Mouse (Mus musculus) 3T3-L1 (cell line): ENCODE measurements around the gene Tmem38b.
"Not testable (repeated sequence)": the region's sequence is repeated elsewhere in the genome, so short reads cannot be mapped to it uniquely, and the experiment has no call there.

Experiments used
- DNase-seq: peaks from one replicate; pipeline ENCODE4 v3.0.0-alpha.2; 2015; ENCODE audit warnings: low read depth, low spot score

Tmem38b gene

GRCm38 (mm10) chr4:53825821-53826605 is at the start of gene Tmem38b:
Tmem38b (plus strand) TSS chr4:53826045.
- peak; percentile 68 for DNase-seq

DNA sequence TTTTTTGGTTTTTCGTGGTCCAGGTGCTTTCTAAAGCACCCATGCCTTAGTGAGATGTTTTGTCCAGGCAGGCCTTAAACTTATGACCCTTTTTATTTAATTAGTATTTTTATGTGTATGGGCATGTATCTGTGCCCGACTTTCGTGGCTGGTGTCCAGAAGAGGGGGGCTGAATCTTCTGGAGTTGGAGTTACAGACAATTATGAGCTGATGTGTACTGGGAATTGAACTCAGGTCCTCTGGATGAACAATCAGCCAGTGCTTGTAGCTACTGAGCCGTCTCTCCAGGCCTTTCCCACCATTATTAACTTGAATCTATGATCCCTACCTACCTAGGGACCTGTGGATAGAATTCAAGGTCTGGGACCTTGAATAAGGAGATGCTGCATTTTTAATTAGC is 44.4 kb upstream of the Tmem38b start:
- no peak for DNase-seq

DNA sequence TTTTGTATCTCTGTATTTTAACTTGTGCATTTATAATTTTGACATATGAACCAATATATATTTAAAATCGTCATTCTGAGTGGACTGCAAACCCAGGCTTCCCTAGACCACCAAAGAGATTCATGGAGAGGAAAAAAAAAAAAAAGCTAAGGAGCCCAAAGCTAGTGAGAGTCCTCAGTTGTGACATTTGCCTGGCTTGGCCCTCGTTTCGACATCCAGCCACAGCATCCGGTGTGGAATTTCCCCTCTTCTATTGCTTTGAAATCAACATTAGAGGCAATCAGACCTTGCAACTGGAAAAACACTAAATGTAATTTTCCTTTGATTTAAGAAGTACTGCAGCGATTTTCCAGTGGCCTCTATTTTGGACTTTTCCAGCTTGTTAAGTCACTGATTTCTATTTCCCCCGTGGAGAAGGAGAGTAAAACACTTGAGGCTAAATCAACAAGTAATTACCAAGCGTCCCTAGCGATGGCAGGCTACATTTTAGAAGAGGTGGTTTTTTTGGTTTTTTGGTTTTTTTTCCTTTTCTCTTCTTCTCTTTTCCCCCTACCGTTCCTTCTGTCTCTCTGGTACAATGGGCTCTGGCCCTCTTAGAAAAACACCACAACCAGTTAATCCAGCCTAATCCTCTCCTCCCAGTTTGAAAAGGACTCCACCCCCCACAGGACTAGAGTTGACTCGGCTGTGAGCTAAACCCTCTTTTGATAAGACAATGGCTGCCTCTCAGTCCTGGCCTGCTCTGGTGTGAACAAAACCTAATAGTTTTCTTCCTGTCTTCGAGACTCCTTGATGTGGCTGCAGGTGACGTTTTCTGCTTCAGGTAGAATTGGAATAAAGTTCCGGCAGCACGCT is 43.4 kb upstream of the Tmem38b start:
- no peak for DNase-seq

DNA sequence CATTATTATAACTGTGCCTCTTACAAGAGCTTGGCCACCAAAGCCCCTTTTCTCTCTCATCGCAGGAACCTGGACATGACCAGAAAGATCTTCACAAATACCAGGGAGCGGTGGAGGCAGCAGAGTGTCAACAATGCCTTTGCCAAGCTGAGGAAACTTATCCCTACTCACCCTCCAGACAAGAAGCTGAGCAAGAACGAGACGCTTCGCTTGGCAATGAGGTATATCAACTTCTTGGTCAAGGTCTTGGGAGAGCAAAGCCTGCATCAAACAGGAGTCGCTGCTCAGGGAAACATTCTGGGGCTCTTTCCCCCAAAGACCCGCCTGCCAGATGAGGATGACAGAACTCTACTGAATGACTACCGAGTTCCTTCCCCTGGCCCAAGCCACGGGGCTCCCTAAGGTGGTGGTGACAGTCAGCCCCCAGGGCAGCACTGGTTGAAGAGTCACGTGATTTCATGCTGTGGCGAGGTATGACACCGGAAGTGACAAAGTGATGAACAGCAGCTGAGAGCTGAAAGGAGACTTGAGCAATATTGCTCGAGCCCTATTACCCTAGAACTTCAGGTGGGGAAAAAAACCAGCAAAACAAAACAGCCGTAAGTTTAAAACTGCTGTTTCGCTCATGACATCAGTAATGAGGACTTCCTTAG is 40.0 kb upstream of the Tmem38b start:
- no peak for DNase-seq

DNA sequence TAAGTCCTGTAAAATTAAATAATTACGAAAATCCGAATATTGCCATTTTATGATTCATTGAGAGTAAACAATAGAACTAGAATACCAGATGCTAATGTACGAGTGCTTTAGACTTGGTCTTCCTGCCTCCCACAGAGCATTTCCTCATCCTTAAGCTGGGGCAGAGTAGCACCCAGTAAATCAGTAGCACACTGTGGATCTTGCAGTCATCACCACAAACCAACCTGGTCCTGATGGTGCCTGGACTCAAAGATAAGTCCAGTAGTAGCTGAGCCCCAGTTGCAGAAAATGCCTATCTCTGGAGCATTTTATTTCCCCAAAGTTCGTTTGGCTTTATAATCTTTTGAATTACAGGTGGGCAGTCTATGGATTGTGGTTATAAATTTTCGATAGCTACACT is 39.0 kb upstream of the Tmem38b start:
- DNase-seq = no peak

- no peak for DNase-seq
Measured at GRCm38 (mm10) chr4:53789346-53789745, 36.5 kb upstream of the Tmem38b start.

GRCm38 (mm10) chr4:53794257-53794966 is 31.4 kb upstream of the Tmem38b start:
- DNase-seq = no peak

DNA sequence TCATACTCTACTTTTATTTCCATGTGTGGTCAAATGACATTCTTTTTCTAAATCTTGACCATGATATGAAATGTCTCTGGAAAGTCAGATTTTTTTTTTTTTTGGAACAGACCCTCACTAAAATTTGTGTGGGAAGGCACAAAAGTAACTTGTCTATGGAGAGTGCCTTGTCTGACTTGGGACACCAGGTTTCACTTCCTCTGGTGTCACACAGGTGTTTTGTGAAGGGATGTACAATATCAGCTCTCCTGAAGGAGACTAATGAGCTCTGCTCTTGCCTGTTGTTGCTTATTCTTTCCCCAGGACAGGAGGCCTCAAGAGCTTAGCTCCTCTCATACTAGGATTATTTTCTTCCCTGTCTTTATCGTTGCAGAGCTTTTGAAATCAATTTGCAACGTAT is 30.8 kb upstream of the Tmem38b start:
- no peak for DNase-seq

DNA sequence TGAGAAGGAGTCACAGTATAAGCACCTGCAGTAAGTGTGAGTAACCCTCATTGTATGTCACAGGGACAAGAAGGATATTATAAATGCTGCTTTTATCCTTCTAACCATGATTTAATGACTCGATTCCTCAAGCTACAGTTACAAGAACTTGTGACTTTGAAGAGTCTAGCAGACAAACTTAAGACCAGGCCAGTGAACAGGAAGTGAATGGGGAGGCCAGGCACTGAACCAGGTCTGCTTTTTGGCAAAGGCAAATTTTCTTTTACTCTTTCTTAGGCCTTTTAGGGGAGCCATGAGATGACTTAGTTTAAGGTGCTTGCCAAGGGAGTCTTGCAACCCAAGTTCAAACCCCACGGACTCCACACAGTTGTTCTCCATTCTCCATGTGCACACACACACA is 30.1 kb upstream of the Tmem38b start:
- no peak for DNase-seq

GRCm38 (mm10) chr4:53796865-53797772 is 28.7 kb upstream of the Tmem38b start:
- no peak for DNase-seq

DNA sequence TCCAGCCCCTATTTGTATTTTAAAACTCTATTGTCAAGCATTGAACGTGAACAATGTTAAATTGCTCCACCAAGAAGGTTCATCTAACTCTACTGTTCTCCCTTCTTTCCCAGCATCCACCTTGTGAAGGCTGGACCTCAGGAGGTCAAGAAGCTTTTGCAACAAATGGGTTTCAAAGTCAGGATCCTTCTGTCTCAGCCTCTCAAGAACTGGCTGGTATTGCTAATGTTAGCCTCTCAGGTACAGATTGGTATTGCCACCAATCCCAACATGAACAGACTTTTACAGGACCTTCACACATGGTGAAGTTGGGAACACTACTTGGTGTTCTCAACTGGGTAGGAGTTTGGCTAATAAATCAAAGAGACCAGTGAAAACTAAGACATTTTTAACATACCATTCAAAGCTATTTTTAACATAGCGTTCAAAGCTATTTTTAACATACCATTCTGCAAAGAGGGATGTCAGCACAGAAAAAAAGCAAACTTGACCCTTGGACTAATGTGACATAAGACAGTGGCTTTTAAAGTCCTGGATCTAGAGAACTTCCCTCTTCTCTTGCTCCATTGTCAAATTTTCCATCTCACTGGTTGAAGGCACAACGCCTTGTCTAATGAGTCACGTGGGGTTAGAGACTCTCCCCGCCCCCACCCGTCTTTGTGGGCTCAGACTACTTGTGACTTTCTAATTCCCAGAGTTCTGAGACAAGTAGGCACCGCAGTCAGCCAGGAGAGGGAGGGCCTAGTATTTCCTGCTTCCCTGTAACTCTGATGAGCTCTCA is 26.8 kb upstream of the Tmem38b start:
- peak; percentile 16 for DNase-seq

- no peak for DNase-seq
Measured at GRCm38 (mm10) chr4:53799753-53800152, 26.1 kb upstream of the Tmem38b start.

DNA sequence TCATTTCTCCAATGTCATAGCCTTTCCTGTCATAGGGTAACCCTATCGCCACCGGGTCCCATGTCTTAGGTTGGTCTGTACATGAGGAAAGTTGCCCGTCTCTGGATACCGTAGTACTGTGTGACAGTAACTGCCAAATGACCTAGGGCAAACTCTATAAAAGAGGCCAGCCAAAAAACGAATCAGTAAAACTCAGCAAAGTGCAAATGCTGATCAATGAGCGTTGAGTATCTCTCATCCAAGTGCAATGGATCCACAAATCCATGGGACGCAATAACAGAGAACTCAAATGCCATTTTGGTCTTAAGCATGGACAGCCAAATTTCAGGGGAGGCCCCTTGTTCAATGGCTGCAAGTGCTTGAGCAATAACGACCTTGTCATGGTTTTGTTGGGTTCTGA is 22.2 kb upstream of the Tmem38b start:
- not testable (repeated sequence) for DNase-seq

DNA sequence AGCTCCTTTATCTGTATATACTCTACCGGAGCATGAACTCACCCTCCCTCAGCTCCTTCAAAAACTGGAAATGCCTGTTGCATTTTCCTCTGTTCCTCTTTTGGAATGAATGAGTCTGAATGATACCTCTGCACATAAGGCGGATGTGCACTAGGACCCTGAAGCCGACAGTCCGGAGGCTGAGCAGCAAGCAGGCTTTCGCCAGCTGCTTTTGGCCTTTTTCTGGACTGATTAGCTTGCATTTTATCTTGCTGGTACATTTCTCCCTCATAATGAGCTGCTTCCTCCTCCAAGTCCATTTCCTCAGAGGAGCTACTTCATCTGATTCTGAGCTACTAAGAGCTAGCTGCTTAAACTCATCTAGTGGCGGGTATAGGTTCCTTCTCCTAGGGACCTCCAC is 19.4 kb upstream of the Tmem38b start:
- not testable (repeated sequence) for DNase-seq

GRCm38 (mm10) chr4:53818320-53818719 is 7.5 kb upstream of the Tmem38b start:
- no peak for DNase-seq

DNA sequence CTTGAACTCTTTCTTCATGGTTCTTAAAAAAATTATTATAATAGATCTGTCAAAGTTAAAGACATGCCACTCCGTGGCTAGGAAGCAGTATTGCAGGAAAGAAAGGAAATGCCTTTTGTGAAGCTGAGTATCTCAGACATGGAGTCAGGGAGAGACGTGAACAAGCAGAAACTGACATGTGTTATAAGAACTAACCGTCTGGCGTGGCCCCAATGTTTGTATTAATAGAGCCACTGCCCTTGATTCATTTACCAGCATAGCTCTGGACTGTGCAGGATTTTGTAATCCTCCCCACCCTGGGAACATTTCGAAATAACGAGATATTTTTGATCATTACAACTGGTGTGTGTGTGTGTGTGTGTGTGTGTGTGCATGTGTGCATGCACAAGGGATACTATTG is 2.1 kb upstream of the Tmem38b start:
- peak; percentile 34 for DNase-seq

DNA sequence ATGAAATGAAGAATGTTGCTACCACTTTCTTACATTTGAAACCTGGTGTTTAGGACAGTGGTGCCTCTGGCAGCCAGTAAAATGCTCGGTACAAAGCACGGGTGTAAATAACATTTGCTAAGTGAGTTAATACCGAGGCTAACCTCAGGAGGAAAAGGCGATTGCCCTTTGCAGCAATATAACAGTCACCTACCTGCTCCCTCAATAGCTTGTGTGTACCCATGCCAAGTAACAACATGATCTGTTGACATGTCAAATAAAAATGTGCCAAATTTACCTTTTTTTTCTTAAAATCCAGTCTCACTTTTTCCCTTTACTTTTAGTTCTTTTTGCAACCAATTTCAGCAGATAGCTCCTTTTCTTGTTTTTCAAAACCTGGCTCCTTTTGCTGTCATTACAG is 1.0 kb upstream of the Tmem38b start:
- no peak for DNase-seq

DNA sequence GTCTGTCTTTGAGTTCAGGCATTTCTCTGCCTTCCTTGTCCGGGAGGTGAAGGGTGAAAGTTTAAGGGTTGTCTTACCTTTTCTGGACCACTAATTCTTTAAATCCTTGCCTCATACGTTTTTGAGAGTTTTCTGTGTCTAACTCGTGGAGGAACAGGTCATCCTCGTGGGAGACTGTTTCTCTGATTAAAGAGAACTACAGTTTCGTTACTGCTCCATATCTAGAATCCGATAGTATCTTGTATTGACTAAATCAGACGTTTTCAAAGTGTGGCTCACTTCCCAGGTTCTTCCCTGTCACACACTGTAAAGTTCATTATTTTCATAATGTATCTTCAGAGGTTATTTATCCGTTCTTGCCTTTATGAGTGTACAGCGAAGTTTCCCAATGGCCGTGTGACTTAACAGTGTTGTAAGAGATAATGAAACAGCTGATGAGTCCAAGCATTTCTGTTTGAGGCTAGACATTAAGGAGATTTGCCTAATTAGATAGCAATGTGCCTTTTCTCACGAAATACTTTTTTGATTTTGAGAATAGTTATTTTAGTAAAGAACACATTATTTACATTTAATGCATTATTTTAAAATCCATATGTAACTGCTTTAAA is 900 bp downstream of the Tmem38b start:
- no peak for DNase-seq

GRCm38 (mm10) chr4:53827869-53828268 is 2.0 kb downstream of the Tmem38b start:
- DNase-seq = no peak
